Mouse (Mus musculus) E14TG2a.4 (cell line): ENCODE data around the gene Poldip2.

Source experiments
- CTCF ChIP-seq: conservative IDR thresholded peaks from 2 replicates; pipeline ENCODE4 v1.5.1; 2014; ENCODE audit warnings: low read length
- NANOG ChIP-seq: IDR thresholded peaks from 2 replicates; pipeline ENCODE4 v1.6.1; 2014; ENCODE audit warnings: borderline replicate concordance, low read length, mixed read lengths
- POU5F1 ChIP-seq: IDR thresholded peaks from 2 replicates; pipeline ENCODE4 v1.6.1; 2014; ENCODE audit warnings: low read length, borderline replicate concordance

GRCm38 (mm10) chr11:78536080-78536689, 24.2 kb downstream of the Poldip2 start, which contains the start of the genes Tnfaip1 and Ift20:
- TF ChIP-seq CTCF (no peak), NANOG (no peak), POU5F1 (no peak)
